Mouse (Mus musculus) CD4-positive, CD25-positive, alpha-beta regulatory T cell (primary cell): ENCODE results near the gene Clca3a1. TPM values are rescaled to one million over a fixed set of nuclear protein-coding genes. Genes with fewer than 3 reads are reported as not detected.

Experiments
- polyA plus RNA-seq: library from polyadenylated mRNA; unstranded; fragments of 100-300 nt; shearing (Covaris generic); gene quantifications from one replicate; pipeline ENCODE4 v1.2.1, GENCODE M21; 2017

Gene Clca3a1
- polyA plus RNA-seq = 0.10 TPM

DNA sequence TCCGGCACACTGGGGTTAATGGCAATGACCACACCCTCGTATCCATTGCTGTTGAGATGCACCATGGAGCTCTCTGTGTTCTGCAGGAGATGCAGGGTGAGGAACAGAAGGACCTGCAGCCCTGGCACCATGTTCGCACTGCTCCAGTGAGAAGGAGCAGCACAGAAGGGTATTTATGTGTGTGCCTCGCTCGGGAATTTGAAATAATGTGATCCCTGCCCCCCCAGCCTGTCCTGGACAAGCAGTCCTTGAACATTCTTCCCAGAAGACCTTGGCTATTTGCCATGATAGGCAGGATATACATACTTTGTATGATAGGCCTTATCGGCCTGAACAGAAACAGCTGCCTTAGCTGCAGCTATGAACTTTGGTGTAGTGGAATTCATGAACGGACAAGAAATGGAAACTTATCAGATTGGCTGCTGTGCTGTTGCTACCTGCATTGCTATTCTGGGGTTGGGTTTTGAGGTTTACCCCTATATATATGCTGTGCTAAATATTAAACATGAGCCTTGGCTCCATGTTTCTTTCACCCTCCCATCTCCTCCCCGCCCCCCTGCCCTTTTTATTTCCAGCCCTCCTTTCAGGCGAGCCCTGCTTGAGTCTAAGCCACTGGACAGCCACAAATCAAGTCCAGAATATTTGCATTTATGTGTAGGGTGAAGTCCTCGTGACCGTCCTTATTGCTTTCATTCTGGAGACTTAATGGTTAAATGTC, at the start of gene Clca3a1:
Gene Clca3a1 (minus strand): TSS at position 386 of the 718 bp plus-strand sequence.

GRCm38 (mm10) chr3:144719901-144720747, 40.7 kb downstream of the Clca3a1 start, which contains the start of gene Sh3glb1:
Gene Sh3glb1, minus strand, starts transcription at chr3:144720335.

Other genes starting within 250 kb of the Clca3a1 start
- gene Hs2st1, start 190.8 kb downstream of the Clca3a1 start, polyA plus RNA-seq = 11.2 TPM
- gene Selenof, start 190.7 kb downstream of the Clca3a1 start, polyA plus RNA-seq = 417 TPM
- gene Sh3glb1, start 40.6 kb downstream of the Clca3a1 start, polyA plus RNA-seq = 171 TPM
- not detected for gene Clca3a2, start 58.5 kb upstream of the Clca3a1 start, polyA plus RNA-seq
- gene Clca3b, start 88.4 kb upstream of the Clca3a1 start, polyA plus RNA-seq = not detected
- not detected for gene Clca4b, start 171.6 kb upstream of the Clca3a1 start, polyA plus RNA-seq
- gene Clca4a, start 214.1 kb upstream of the Clca3a1 start, polyA plus RNA-seq = not detected